ENCODE assay signal across 28 mouse cellular contexts in genomic region chrX:102053371-102053770, GRCm38 (mm10). TPM values are rescaled to one million over a fixed set of nuclear protein-coding genes. Genes with fewer than 3 reads are reported as not detected.
DNase-seq lines count a peak whose midpoint lies in the region; ATAC-seq and TF ChIP-seq lines count a peak whose summit lies in the region.
"Had no signal": no experiment of that assay in that cellular context is flagged by ENCODE, and none has a peak within 500 bp of the region (broad histone marks: within the 10 kb centered on the region; RNA-seq: fewer than 3 reads in every experiment).

No protein-coding gene starts in this region.

- peak overlapping the region; percentile 46 for H3K4me3 ChIP-seq in bone marrow, adult 2 months (replicated peaks; ENCODE audit: control insufficient read depth, low read depth, low read length)
- H3K4me3 ChIP-seq in forebrain, embryonic 10.5 days, result no peak overlapping the region
- H3K4me3 ChIP-seq: embryonic facial prominence, embryonic 13.5 days; embryonic facial prominence, embryonic 15.5 days; erythroblast, embryonic 14.5 days; forebrain, embryonic 13.5 days; forebrain, embryonic 15.5 days had no signal

- TF ChIP-seq POLR2A in bone marrow, adult 2 months (IDR thresholded peaks at IDR 0.05; ENCODE audit: borderline replicate concordance, control insufficient read depth, low read depth, low read length), result no peak

- WGBS in bone marrow, adult 2 months, result 30% methylated on average over 2 of the region's 2 CpGs
- WGBS in forebrain, embryonic 10.5 days, result 89% methylated on average over 2 of the region's 2 CpGs

- no peak for TF ChIP-seq CTCF in bone marrow, adult 2 months (IDR thresholded peaks at IDR 0.05; ENCODE audit: control insufficient read depth, insufficient read depth, low read length)

- no peaks in the 10 kb centered on the region for H3K9me3 ChIP-seq in forebrain, embryonic 10.5 days
- H3K9me3 ChIP-seq: embryonic facial prominence, embryonic 13.5 days; embryonic facial prominence, embryonic 15.5 days; forebrain, embryonic 13.5 days; forebrain, embryonic 15.5 days; G1E had no signal

- ATAC-seq in megakaryocyte, adult 5-6 weeks (ENCODE audit: poor library complexity, severe bottlenecking), result peak; percentile 61
- ATAC-seq: activated CD4-positive, CD25-positive, alpha-beta regulatory T cell, adult 4 months; CD4-positive, CD25-positive, alpha-beta regulatory T cell, adult 4 months; forebrain, embryonic 13.5 days; forebrain, embryonic 15.5 days; forebrain, postnatal 0 days; Patski had no signal

- H3K36me3 ChIP-seq in forebrain, embryonic 10.5 days (replicated peaks), result no peaks in the 10 kb centered on the region
- H3K36me3 ChIP-seq: embryonic facial prominence, embryonic 13.5 days; embryonic facial prominence, embryonic 15.5 days; forebrain, embryonic 15.5 days; G1E had no signal

- DNase-seq in 416B (ENCODE audit: low read depth), result peak; percentile 42
- no peak for DNase-seq in left cerebral cortex, postnatal 10 days (ENCODE audit: extremely low spot score in 1 of 2, low spot score in 2 of 2)
- DNase-seq in retina, postnatal 1 day, result no peak
- no peak for DNase-seq in forebrain, embryonic 10.5 days (ENCODE audit: extremely low spot score, low spot score)
- DNase-seq: adrenal gland, adult 8-10 months; adrenal gland, postnatal 14 days; adrenal gland, postnatal 36 days; B cell, adult 2 months; cerebellum, adult 11 months; cerebellum, adult 18-20 months; cerebellum, adult 8-10 months; cerebellum, adult 9-11 months; cerebellum, postnatal 14 days; cerebellum, postnatal 36 days; embryo, embryonic 11 days; forebrain, postnatal 0 days had no signal

- no peak overlapping the region for H3K27ac ChIP-seq in bone marrow, adult 2 months (ENCODE audit: control insufficient read depth, insufficient read depth, low read depth, low read length, poor library complexity)
- no peak overlapping the region for H3K27ac ChIP-seq in forebrain, embryonic 10.5 days
- H3K27ac ChIP-seq: embryonic facial prominence, embryonic 13.5 days; embryonic facial prominence, embryonic 15.5 days; forebrain, embryonic 13.5 days; forebrain, embryonic 15.5 days had no signal

- intact Hi-C loops in left cerebral cortex, postnatal 10 days (cut with DNase I), result loop anchor here (10.0 kb wide), 1 partner anchor 239 kb away; no protein-coding TSS in a partner anchor

- peaks cover 1% of the 10 kb centered on the region; the same call in 1 of the 2 replicates for H3K4me1 ChIP-seq in bone marrow, adult 2 months (ENCODE audit: control insufficient read depth, insufficient read depth, low read length)
- H3K4me1 ChIP-seq in forebrain, embryonic 10.5 days, result no peaks in the 10 kb centered on the region
- H3K4me1 ChIP-seq: embryonic facial prominence, embryonic 13.5 days; embryonic facial prominence, embryonic 15.5 days; forebrain, embryonic 13.5 days; forebrain, embryonic 15.5 days had no signal

- H3K27me3 ChIP-seq in forebrain, embryonic 10.5 days (ENCODE audit: poor library complexity, severe bottlenecking), result peaks cover 81% of the 10 kb centered on the region
- H3K27me3 ChIP-seq: CH12.LX; forebrain, embryonic 15.5 days had no signal

RNA-seq across cellular contexts. Expression of gene Rtl5, which starts 17.7 kb away (rescaled TPM):
- polyA plus RNA-seq in bone marrow, adult 2 months (2011; ENCODE audit: insufficient read depth, insufficient read length, low replicate concordance, missing spikeins), result 2.3 and 4.2 TPM in 2 replicates
- 3.3 and 4.2 TPM in 2 replicates for total RNA-seq in megakaryocyte, adult 5-6 weeks (2015)
- 4.0 and 4.2 TPM in 2 replicates for total RNA-seq in megakaryocyte, adult 5-6 weeks (2017)
- 10 to 100 TPM in 1 of 2 experiments, 1 to 10 TPM in 1; 9.6 to 13.9 TPM for total RNA-seq in left cerebral cortex, postnatal 10 days (2021)
- polyA plus RNA-seq in forebrain, embryonic 10.5 days (2016; fragmentation: Nextera tagmentation; extraction: Ambion mirVana), result 3.5 and 4.4 TPM in 2 replicates
- polyA plus RNA-seq: G1E had no signal
